Mouse (Mus musculus) kidney, adult 2 months (tissue): ENCODE data around the gene Rita1. TPM values are rescaled to one million over a fixed set of nuclear protein-coding genes. Genes with fewer than 3 reads are reported as not detected.

Experiments used
- DNase-seq: peaks from one replicate; pipeline ENCODE4 v3.0.0; 2021
- H3K27ac ChIP-seq: fragments of 200-500 bp; 2 replicates; pipeline ENCODE4 v1.5.1; 2012; ENCODE audit warnings: low read depth, low read length, control low read depth, inconsistent platforms; ENCODE audit not compliant: insufficient read depth
- H3K27me3 ChIP-seq: fragments of 200-500 bp; replicated peaks from 2 replicates; pipeline ENCODE4 v1.6.1; 2012; ENCODE audit warnings: mild to moderate bottlenecking, moderate library complexity, low read length, inconsistent platforms; ENCODE audit not compliant: control insufficient read depth, insufficient read depth
- H3K36me3 ChIP-seq: fragments of 200-500 bp; 2 replicates; pipeline ENCODE4 v1.6.1; 2012; ENCODE audit warnings: mild to moderate bottlenecking, moderate library complexity, low read length, inconsistent platforms; ENCODE audit not compliant: control insufficient read depth, insufficient read depth
- H3K4me1 ChIP-seq: fragments of 200-500 bp; 2 replicates; pipeline ENCODE4 v1.6.1; 2011; ENCODE audit warnings: low read length; ENCODE audit not compliant: control insufficient read depth, insufficient read depth
- H3K4me3 ChIP-seq: fragments of 200-500 bp; 2 replicates; pipeline ENCODE4 v1.5.1; 2011; ENCODE audit warnings: mild to moderate bottlenecking, low read depth, low read length, control low read depth; ENCODE audit not compliant: insufficient read depth
- CTCF ChIP-seq: fragments of 200-500 bp; conservative IDR thresholded peaks from 2 replicates; pipeline ENCODE4 v1.5.1; 2011; ENCODE audit warnings: low read depth, mild to moderate bottlenecking, control low read depth, low read length, moderate library complexity, mixed read lengths; ENCODE audit not compliant: insufficient read depth, insufficient read length
- POLR2A ChIP-seq: fragments of 200-500 bp; IDR thresholded peaks from one replicate; pipeline ENCODE4 v1.6.1; 2011; ENCODE audit warnings: low read depth, low read length, control low read depth
- WGBS: fragments of 180-500 bp; shearing (Covaris S2); methylation state at CpG from one replicate; pipeline ENCODE4 v1.1.7; 2018; 5-methylcytosine and 5-hydroxymethylcytosine counted together
- polyA plus RNA-seq: library from polyadenylated mRNA; depleted of rRNA; stranded (reverse); fragments of >200 nt; gene quantifications from 2 replicates; pipeline ENCODE4 v1.2.3, GENCODE M21; 2012

Rita1 gene
- polyA plus RNA-seq, 1 experiment = 25.2 TPM

DNA sequence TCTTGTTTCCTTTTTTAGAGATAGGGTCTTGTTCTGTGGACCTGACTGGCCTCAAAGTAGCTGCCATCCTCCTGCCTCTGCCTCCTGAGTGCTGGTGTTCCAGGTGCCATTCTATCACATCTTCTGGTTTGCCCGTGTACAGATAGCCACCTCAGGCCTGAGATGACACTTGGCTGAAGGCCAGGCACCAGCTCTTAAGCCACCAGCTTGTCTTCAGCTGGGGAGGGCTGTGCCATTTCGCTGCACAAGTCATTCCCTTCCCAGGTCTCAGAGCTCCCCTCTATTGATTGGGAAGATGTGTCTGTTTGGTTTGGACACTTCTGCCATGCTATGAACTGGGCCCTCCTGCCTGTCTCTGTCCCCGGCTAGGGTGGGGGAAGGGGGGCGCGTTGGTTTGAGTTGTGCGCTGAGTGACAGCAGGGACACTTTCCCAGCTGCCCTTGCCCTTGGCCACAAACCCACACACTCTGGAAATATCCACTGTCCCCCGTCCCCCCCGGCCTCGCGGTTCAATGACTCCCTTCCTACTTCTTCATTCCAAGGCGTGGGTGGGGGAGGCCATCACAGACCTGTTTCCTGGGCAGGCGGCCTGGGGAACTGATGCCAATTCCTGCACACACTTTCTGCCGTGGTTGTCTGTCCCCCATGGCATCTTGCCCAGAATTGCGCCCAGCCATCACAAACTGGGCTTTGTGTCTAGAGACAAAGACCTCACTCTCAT, 31.1 kb upstream of the Rita1 start:
- no peaks in the 10 kb centered on the region for H3K36me3 ChIP-seq
- no peak for TF ChIP-seq CTCF
- TF ChIP-seq POLR2A = no peak
- no peak overlapping the region for H3K4me3 ChIP-seq
- peaks cover 4% of the 10 kb centered on the region; the same call in 1 of the 2 replicates for H3K4me1 ChIP-seq
- DNase-seq = peak; percentile 56
- no peak overlapping the region for H3K27ac ChIP-seq
- 30% methylated on average over 14 of the region's 14 CpGs for WGBS
- no peaks in the 10 kb centered on the region for H3K27me3 ChIP-seq

DNA sequence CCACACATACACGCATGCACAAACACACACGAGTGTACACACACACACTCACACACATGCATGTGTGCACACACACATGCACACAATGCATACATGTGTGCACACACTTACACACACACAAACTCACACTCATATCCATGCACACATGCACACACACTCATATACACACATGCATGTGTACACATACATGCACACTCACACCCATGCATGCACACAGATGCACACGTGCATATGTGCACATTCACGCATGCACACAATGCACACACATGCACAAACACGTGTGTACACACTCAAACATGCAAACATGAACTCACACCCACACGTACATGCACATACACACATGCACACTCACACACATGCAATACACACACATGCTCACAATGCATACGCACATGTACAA, 27.7 kb upstream of the Rita1 start:
- H3K27ac ChIP-seq = no peak overlapping the region
- no peaks in the 10 kb centered on the region for H3K36me3 ChIP-seq
- DNase-seq = no peak
- TF ChIP-seq POLR2A (no peak), CTCF (no peak)
- H3K27me3 ChIP-seq = no peaks in the 10 kb centered on the region
- H3K4me1 ChIP-seq = no peaks in the 10 kb centered on the region
- H3K4me3 ChIP-seq = no peak overlapping the region
- 95% methylated on average over 7 of the region's 7 CpGs for WGBS

DNA sequence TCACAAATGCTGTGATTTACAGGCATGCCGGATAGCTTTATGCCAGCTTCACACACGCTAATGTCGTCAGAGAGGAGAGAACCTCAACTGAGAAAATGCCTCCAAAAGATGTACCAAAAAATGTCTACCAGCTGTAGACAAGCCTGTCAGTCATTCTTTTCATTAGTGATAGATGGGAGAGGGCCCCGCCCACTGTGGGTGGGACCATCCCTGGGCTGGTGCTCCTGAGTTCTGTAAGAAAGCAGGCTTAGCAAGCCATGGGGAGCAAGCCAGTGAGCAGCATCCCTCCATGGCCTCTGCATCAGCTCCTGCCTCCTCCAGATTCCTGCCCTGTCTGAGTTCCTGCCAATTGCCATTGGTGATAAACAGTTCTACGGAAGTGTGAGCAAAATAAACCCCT, 23.2 kb upstream of the Rita1 start:
- Histone ChIP-seq H3K4me1 (no peaks in the 10 kb centered on the region), H3K27me3 (no peaks in the 10 kb centered on the region), H3K4me3 (no peak overlapping the region), H3K36me3 (no peaks in the 10 kb centered on the region), H3K27ac (no peak overlapping the region)
- WGBS = 73% methylated on average over 5 of the region's 5 CpGs
- DNase-seq = no peak
- no peak for TF ChIP-seq POLR2A
- TF ChIP-seq CTCF = no peak

DNA sequence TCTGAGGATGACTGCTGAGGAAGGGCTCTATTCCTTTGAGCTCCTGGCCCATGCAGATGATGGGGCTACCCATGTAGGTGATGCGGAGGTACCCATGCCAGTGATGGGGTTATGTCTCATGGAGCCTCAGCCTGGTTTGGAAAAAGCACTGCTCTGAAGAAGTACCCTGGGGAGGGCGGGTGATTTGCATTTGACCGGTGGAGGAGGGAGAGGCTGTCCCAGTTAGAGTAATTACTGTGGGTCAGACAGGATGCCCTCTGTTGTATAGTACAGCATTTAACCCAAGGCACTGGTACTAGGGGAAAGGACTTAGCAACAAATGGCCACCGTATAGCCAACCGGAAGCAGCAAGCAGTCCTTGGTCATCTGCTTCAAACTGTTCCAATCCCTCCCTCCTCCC, 22.5 kb upstream of the Rita1 start:
- WGBS = 26% methylated on average over 5 of the region's 5 CpGs

DNA sequence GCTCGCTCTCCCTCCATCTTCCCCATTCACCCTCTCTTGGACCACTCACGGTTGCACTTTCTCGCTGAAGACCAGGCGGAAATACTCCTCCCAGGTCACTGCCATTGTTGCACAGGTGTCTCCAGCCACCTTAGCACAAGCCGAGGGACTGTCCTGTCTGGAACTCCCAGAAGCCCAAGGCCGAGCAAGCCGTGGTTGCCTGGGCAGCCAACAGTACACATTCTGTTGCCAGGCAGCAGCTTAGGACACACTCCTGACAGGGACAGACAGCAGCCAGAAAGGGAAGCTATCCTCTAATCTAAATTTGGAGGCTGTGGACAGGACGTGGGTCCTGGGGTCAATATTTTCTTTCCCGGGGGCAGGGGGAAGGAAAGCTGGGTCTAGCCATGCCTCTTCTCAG, 21.7 kb upstream of the Rita1 start, which contains the start of gene Cfap73:
Cfap73 (minus strand) TSS at position 105 of the 400 bp plus-strand sequence.
- TF ChIP-seq POLR2A (no peak), CTCF (no peak)
- DNase-seq = no peak
- no peaks in the 10 kb centered on the region for H3K4me1 ChIP-seq
- no peaks in the 10 kb centered on the region for H3K36me3 ChIP-seq
- 51% methylated on average over 9 of the region's 9 CpGs for WGBS
- no peaks in the 10 kb centered on the region for H3K27me3 ChIP-seq
- no peak within 1 kb of the TSS for H3K27ac ChIP-seq
- no peak within 1 kb of the TSS for H3K4me3 ChIP-seq

More for the DNA sequence above, 22.5 kb upstream of the Rita1 start:
- no peak overlapping the region for H3K4me3 ChIP-seq
- H3K27ac ChIP-seq = no peak overlapping the region
- TF ChIP-seq POLR2A (no peak), CTCF (no peak)
- no peaks in the 10 kb centered on the region for H3K27me3 ChIP-seq
- H3K36me3 ChIP-seq = no peaks in the 10 kb centered on the region
- no peaks in the 10 kb centered on the region for H3K4me1 ChIP-seq
- DNase-seq = no peak

DNA sequence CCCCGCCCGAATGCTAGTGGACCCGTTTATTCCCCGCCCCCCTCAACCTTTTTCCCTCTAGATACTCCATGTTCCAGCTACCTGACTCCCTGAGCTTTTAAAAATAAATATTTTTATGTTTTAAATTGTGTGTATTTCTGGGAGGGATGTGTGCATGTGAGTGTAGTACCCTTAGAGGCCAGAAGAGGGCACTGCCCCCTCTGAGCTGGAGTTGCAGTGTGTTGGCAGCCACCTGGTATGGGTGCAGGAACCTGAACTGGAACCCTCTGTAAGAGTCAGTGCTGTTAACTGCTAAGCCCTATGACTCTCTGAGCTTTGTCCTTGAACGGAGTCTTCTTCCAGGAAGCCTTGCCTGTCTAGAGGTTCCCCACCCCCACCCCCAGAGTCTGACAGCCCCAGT, 19.5 kb upstream of the Rita1 start:
- 89% methylated on average over 5 of the region's 5 CpGs for WGBS
- Histone ChIP-seq H3K36me3 (no peaks in the 10 kb centered on the region), H3K4me1 (no peaks in the 10 kb centered on the region), H3K4me3 (no peak overlapping the region), H3K27ac (no peak overlapping the region), H3K27me3 (no peaks in the 10 kb centered on the region)
- DNase-seq = no peak
- TF ChIP-seq POLR2A (no peak), CTCF (no peak)

DNA sequence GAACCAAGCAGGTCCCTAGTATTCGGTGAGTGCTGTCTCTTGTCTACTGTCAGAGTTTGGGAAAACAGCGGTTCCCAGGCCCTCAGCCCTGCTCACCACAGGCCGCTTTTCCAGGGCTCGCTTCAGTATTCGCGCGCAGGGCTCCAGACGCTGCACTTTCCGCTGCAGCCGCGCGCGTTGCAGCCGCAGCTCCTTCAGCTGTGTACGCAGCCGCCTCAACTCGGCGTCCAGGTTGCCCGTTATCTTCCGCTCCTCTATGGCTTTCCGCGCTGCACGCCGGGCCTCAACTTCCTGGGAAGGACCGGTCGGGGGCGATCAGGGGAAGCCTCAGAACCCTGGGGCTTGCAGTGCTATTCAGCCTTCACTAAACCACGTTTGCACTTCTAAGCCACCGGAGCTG, 18.7 kb upstream of the Rita1 start:
- H3K4me1 ChIP-seq = no peaks in the 10 kb centered on the region
- WGBS = 11% methylated on average over 29 of the region's 29 CpGs
- H3K27ac ChIP-seq = no peak overlapping the region
- no peaks in the 10 kb centered on the region for H3K36me3 ChIP-seq
- H3K4me3 ChIP-seq = no peak overlapping the region
- no peak for TF ChIP-seq POLR2A
- no peak for TF ChIP-seq CTCF
- no peak for DNase-seq
- no peaks in the 10 kb centered on the region for H3K27me3 ChIP-seq

DNA sequence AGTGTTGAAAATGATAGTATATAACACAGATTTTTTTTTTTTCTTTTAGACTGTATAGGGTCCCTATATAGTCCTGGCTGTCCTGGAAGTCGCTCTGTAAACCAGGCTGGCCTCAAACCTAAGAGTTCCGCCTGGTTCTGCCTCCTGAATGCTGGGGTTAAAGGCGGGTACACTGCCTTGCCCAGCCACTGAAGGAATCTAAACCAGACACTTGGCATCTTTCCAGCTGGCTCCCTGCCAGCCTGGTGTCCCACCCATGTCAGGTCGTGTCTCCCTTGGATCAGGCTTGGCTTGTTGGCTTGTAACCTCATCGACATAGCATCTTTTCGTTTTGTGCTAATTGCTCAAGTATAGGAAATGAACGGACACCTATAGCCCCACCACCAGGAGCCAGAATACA, 16.2 kb upstream of the Rita1 start:
- peaks cover 2% of the 10 kb centered on the region; the same call in 1 of the 2 replicates for H3K36me3 ChIP-seq
- WGBS = 43% methylated on average over 7 of the region's 7 CpGs
- TF ChIP-seq POLR2A = no peak
- 0 out of 2 replicates have a peak, but pooled peaks have one; percentile 0 for TF ChIP-seq CTCF

More for the DNA sequence above, 16.2 kb upstream of the Rita1 start:
- no peak overlapping the region for H3K4me3 ChIP-seq
- no peak overlapping the region for H3K27ac ChIP-seq
- no peaks in the 10 kb centered on the region for H3K27me3 ChIP-seq
- DNase-seq = no peak
- H3K4me1 ChIP-seq = no peaks in the 10 kb centered on the region
